Comparison of ENCODE assay signal across 15 mouse cellular contexts in genomic region chr16:28337930-28338329, GRCm38 (mm10).
DNase-seq lines count a peak whose midpoint lies in the region; ATAC-seq and TF ChIP-seq lines count a peak whose summit lies in the region.
"Had no signal": no experiment of that assay in that cellular context is flagged by ENCODE, and none has a peak within 500 bp of the region (broad histone marks: within the 10 kb centered on the region; RNA-seq: fewer than 3 reads in every experiment).

No protein-coding gene starts in this region.

- 0 out of 2 replicates have a peak, but pooled peaks have one; percentile 17 for TF ChIP-seq CTCF in kidney, adult 2 months (conservative IDR thresholded peaks at IDR 0.05; ENCODE audit: insufficient read depth, insufficient read length, low read depth, low read length)
- peak; percentile 14; the same call in 1 of the 2 replicates for TF ChIP-seq CTCF in midbrain, postnatal 0 days (IDR thresholded peaks at IDR 0.05)

- WGBS in kidney, adult 2 months: 95% methylated on average over 1 of the region's 1 CpGs
- WGBS in midbrain, postnatal 0 days: 98% methylated on average over 1 of the region's 1 CpGs
- WGBS in midbrain, embryonic 15.5 days: 92% methylated on average over 1 of the region's 1 CpGs

- H3K36me3 ChIP-seq in kidney, adult 2 months (ENCODE audit: control insufficient read depth, insufficient read depth, low read length): no peaks in the 10 kb centered on the region
- H3K36me3 ChIP-seq in midbrain, postnatal 0 days (ENCODE audit: insufficient read depth, low read length): no peaks in the 10 kb centered on the region
- H3K36me3 ChIP-seq in midbrain, embryonic 15.5 days (replicated peaks): no peaks in the 10 kb centered on the region

- no peaks in the 10 kb centered on the region for H3K27me3 ChIP-seq in kidney, adult 2 months (replicated peaks; ENCODE audit: control insufficient read depth, insufficient read depth, low read length)
- H3K27me3 ChIP-seq in midbrain, postnatal 0 days (ENCODE audit: insufficient read depth, low read length): no peaks in the 10 kb centered on the region
- H3K27me3 ChIP-seq in midbrain, embryonic 15.5 days (replicated peaks): no peaks in the 10 kb centered on the region
- H3K27me3 ChIP-seq: forebrain, embryonic 13.5 days had no signal

- no peak overlapping the region for H3K4me2 ChIP-seq in midbrain, postnatal 0 days (ENCODE audit: low read depth, low read length, poor library complexity, severe bottlenecking)
- H3K4me2 ChIP-seq in midbrain, embryonic 15.5 days: no peak overlapping the region
- H3K4me2 ChIP-seq: forebrain, embryonic 13.5 days; heart, embryonic 11.5 days had no signal

- no peaks in the 10 kb centered on the region for H3K9me3 ChIP-seq in midbrain, postnatal 0 days (ENCODE audit: low read length)
- H3K9me3 ChIP-seq in midbrain, embryonic 15.5 days: no peaks in the 10 kb centered on the region
- H3K9me3 ChIP-seq: forebrain, embryonic 13.5 days had no signal

- DNase-seq in kidney, adult 2 months: peak; percentile 1
- DNase-seq in kidney, adult 8-10 months: no peak
- DNase-seq in midbrain, postnatal 0 days (ENCODE audit: low spot score): no peak
- DNase-seq in cerebellum, adult 18-20 months: peak; percentile 24
- no peak for DNase-seq in neural tube, embryonic 10.5 days (ENCODE audit: extremely low spot score, low spot score)
- DNase-seq in gastrocnemius, adult 8-10 months (ENCODE audit: low spot score in 2 of 2): no peak
- DNase-seq: adrenal gland, adult 8-10 months; gastrocnemius, adult 2 months; layer of hippocampus, postnatal 36 days; right cerebral cortex, postnatal 25 days; thymus, adult 2 months had no signal

- H3K4me3 ChIP-seq in kidney, adult 2 months (ENCODE audit: insufficient read depth, low read depth, low read length): no peak overlapping the region
- H3K4me3 ChIP-seq in midbrain, postnatal 0 days (ENCODE audit: low read depth, low read length): no peak overlapping the region
- no peak overlapping the region for H3K4me3 ChIP-seq in midbrain, embryonic 15.5 days
- H3K4me3 ChIP-seq: forebrain, embryonic 13.5 days; gastrocnemius, adult 2 months had no signal

- no peak overlapping the region for H3K27ac ChIP-seq in kidney, adult 2 months (ENCODE audit: insufficient read depth, low read depth, low read length)
- no peak overlapping the region for H3K27ac ChIP-seq in midbrain, postnatal 0 days (ENCODE audit: low read depth, low read length)
- H3K27ac ChIP-seq in midbrain, embryonic 15.5 days: no peak overlapping the region
- H3K27ac ChIP-seq: forebrain, embryonic 13.5 days; gastrocnemius, adult 2 months had no signal

- ATAC-seq in midbrain, postnatal 0 days (ENCODE audit: low FRiP score): no peak
- ATAC-seq in midbrain, embryonic 15.5 days (replicated peaks): no peak
- ATAC-seq: CD4-positive, CD25-positive, alpha-beta regulatory T cell, adult 4 months; forebrain, embryonic 13.5 days had no signal

- TF ChIP-seq POLR2A in kidney, adult 2 months (IDR thresholded peaks at IDR 0.05; ENCODE audit: low read depth, low read length): no peak

- H3K4me1 ChIP-seq in kidney, adult 2 months (ENCODE audit: control insufficient read depth, insufficient read depth, low read length): no peaks in the 10 kb centered on the region
- no peaks in the 10 kb centered on the region for H3K4me1 ChIP-seq in midbrain, postnatal 0 days (ENCODE audit: insufficient read depth, low read length)
- H3K4me1 ChIP-seq in midbrain, embryonic 15.5 days: no peaks in the 10 kb centered on the region
- H3K4me1 ChIP-seq: forebrain, embryonic 13.5 days had no signal

- no peak overlapping the region for H3K9ac ChIP-seq in midbrain, postnatal 0 days (replicated peaks; ENCODE audit: low read length, poor library complexity, severe bottlenecking)
- no peak overlapping the region for H3K9ac ChIP-seq in midbrain, embryonic 15.5 days
- H3K9ac ChIP-seq: forebrain, embryonic 13.5 days had no signal

Comparison
In these comparisons a context has a peak if more than half of its experiments do, and no peak if none do; other contexts are left out.
1. DNase-seq: peak in kidney, adult 2 months (single experiment) and cerebellum, adult 18-20 months (2 of 2); none in kidney, adult 8-10 months (0 of 2), midbrain, postnatal 0 days (single experiment), neural tube, embryonic 10.5 days (single experiment) and gastrocnemius, adult 8-10 months (0 of 2).